Mouse (Mus musculus) embryonic facial prominence, embryonic 12.5 days (tissue): ENCODE measurements around the gene Apoc1. TPM values are rescaled to one million over a fixed set of nuclear protein-coding genes. Genes with fewer than 3 reads are reported as not detected.
A peak's percentile ranks its signal among the peaks of the same experiment; 100 is the strongest.

Experiments used
- ATAC-seq: fragments of 200-750 bp; cut with Nextera tagmentation; 2 replicates; pipeline ENCODE4 v1.8.0; 2017; ENCODE audit not compliant: insufficient number of reproducible peaks, insufficient read depth, low FRiP score, low TSS enrichment
- H3K27ac ChIP-seq: fragments of 300-500 bp; sonication (generic); 2 replicates; pipeline ENCODE4 v1.5.1; 2016; ENCODE audit warnings: mild to moderate bottlenecking
- H3K27me3 ChIP-seq: fragments of 300-500 bp; sonication (generic); 2 replicates; pipeline ENCODE4 v1.6.1; 2016; ENCODE audit warnings: mild to moderate bottlenecking, moderate library complexity
- H3K36me3 ChIP-seq: fragments of 300-500 bp; sonication (generic); 2 replicates; pipeline ENCODE4 v1.6.1; 2016; ENCODE audit warnings: mild to moderate bottlenecking
- H3K4me1 ChIP-seq: fragments of 300-500 bp; sonication (generic); 2 replicates; pipeline ENCODE4 v1.6.1; 2016
- H3K4me2 ChIP-seq: fragments of 300-500 bp; sonication (generic); replicated peaks from 2 replicates; pipeline ENCODE4 v1.6.1; 2016; ENCODE audit warnings: mild to moderate bottlenecking, moderate library complexity
- H3K4me3 ChIP-seq: fragments of 300-500 bp; sonication (generic); 2 replicates; pipeline ENCODE4 v1.5.1; 2016; ENCODE audit warnings: mild to moderate bottlenecking
- H3K9ac ChIP-seq: fragments of 300-500 bp; sonication (generic); 2 replicates; pipeline ENCODE4 v1.6.1; 2016; ENCODE audit warnings: mild to moderate bottlenecking, moderate library complexity
- H3K9me3 ChIP-seq: fragments of 300-500 bp; sonication (generic); 2 replicates; pipeline ENCODE4 v1.6.1; 2016; ENCODE audit warnings: mild to moderate bottlenecking, moderate library complexity
- WGBS: fragments of 180-500 bp; shearing (Covaris S2); methylation state at CpG from one replicate; pipeline ENCODE4 v1.1.7; 2016; 5-methylcytosine and 5-hydroxymethylcytosine counted together
- polyA plus RNA-seq: library from polyadenylated mRNA; unstranded; fragments of >200 nt; fragmentation: Nextera tagmentation; extraction: Ambion mirVana; gene quantifications from 2 replicates; pipeline ENCODE4 v1.2.1, GENCODE M21; 2016

Gene Apoc1
- 6.1 and 6.4 TPM in 2 replicates for polyA plus RNA-seq

DNA sequence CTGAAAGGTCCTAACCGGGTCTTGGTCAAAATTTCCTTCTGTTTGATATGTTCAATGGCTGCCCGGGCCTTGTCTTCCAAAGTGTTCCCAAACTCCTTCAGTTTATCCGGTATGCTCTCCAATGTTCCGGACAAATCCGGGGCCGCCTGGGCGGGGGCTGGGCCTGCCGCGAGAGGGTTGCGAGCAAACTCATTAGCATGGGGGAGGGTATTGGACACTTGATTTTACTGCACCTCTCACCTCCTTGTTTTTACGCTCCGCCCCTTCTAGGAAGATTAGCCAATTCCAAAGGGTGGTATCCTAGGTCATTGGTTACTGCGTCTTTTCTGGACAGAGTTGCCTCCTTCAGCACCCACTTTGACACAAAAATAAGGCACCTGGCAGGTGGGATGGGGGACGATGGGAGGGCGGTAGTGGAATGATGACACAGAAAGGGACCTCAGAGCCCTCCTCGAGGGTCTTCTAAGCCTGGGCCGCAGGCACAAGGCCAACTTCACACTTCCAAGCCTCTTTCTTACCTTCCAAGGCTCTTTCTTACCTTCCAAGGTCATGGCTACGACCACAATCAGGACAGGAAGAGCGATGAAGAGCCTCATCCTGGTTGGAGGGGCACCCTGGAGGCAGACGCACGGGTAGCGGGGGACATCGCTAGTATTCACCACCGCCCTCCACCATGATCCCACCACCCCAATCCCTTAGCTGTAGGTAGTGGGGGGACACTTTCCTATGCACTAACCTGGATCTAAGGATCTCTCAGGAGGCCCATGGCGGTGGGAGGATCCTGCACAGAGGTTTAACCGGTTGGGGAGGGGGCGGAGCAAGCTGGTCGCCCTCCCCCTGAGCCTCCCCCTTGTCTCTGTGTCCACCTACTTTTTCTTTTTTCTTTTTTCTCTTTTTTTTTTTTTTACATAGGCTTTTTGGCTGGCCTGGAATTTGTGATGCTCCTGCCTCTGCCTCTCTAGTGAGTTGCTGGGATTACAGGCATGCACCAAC, at the start of gene Apoc1:
Apoc1 (minus strand) TSS at position 788 of the 993 bp plus-strand sequence.
- Histone ChIP-seq H3K9me3 (peaks cover 6% of the 10 kb centered on the region; the same call in 1 of the 2 replicates), H3K36me3 (peaks cover 12% of the 10 kb centered on the region), H3K4me1 (peaks cover 5% of the 10 kb centered on the region; the same call in 1 of the 2 replicates), H3K4me3 (no peak within 1 kb of the TSS), H3K27ac (no peak within 1 kb of the TSS), H3K4me2 (no peak within 1 kb of the TSS), H3K27me3 (no peaks in the 10 kb centered on the region), H3K9ac (0 out of 2 replicates have a peak within 1 kb of the TSS, but pooled peaks have one; percentile 19)
- ATAC-seq: no peak
- WGBS: 50% methylated on average over 28 of the region's 28 CpGs

DNA sequence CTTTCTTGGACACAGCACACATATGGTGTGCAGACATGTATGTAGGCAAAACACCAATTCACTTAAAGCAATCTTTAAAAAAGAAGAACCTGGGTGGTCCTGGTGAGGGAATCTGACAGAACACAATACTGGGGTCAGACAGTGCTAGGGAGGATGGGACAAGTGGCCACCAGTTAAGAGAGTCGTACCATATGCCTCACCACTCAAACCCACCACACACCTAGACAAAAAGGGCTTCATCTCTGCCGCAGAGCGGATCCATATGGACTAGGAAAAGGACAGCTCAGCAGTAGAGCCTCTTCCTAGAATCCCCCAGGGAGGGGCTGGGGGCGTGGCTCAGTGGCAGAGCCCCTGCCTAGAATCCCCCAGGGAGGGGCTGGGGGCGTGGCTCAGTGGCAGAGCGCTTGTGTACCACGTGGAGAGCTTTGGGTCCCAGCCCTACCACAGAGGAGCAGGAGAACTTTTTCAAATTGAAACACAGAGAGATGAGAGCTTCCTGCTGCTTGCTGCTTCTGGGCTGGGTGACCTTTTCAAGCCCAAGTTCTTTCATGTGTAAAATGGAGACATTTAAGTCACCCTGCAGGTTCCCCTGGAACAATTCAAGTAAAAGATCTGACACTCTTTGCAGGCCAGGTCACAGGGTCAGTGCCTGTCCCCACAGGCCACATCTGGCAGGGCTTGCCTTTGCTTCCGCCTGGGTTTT, 49.0 kb upstream of the Apoc1 start:
- no peak overlapping the region for H3K4me3 ChIP-seq
- no peaks in the 10 kb centered on the region for H3K9me3 ChIP-seq
- H3K27ac ChIP-seq: peak overlapping the region; percentile 67
- 13% methylated on average over 8 of the region's 8 CpGs for WGBS
- H3K4me1 ChIP-seq: peaks cover 22% of the 10 kb centered on the region
- H3K9ac ChIP-seq: no peak overlapping the region
- peaks cover 41% of the 10 kb centered on the region for H3K36me3 ChIP-seq
- no peak for ATAC-seq
- no peak overlapping the region for H3K4me2 ChIP-seq
- H3K27me3 ChIP-seq: no peaks in the 10 kb centered on the region

DNA sequence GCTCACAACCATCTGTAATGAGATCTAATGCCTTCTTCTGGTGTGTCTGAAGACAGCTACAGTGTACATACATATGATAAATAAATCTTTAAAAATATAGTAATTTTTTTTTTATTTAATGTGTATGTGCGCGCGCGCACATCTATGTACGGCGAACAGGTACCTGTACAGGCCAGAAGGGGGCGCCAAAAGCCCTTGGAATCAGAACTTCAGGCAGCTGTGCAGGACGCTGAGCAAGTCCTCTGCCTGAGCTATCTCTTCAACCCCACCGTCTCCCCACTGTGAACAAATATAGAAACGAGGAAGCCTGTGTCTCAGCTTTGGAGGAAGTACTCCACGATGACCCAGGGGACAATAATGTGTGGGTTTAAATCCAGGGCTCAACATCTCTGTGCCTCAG, 47.8 kb upstream of the Apoc1 start:
- no peak overlapping the region for H3K4me2 ChIP-seq
- H3K4me1 ChIP-seq: peaks cover 19% of the 10 kb centered on the region
- H3K36me3 ChIP-seq: peaks cover 51% of the 10 kb centered on the region
- no peaks in the 10 kb centered on the region for H3K9me3 ChIP-seq
- WGBS: 92% methylated on average over 11 of the region's 11 CpGs
- no peak for ATAC-seq
- no peak overlapping the region for H3K9ac ChIP-seq
- no peak overlapping the region for H3K4me3 ChIP-seq
- H3K27ac ChIP-seq: no peak overlapping the region
- no peaks in the 10 kb centered on the region for H3K27me3 ChIP-seq

DNA sequence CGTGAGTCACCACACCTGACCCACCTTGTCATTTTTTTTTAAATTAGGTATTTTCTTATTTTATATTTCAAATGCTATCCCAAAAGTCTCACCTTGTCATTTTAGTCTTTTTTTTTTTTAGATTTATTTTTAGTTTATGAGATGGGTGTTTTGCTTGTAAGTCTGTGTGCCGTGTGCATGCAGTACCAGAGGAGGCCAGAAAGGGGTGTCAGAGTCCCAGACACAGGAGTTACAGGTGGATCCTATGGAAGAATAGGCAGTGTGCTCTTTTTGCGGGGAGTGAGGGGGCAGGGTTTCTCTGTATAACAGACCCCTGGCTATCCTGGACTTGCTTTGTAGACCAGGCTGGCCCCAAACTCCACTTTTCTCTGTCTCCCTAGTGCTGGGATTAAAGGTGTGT, 46.3 kb upstream of the Apoc1 start:
- no peak overlapping the region for H3K9ac ChIP-seq
- WGBS: 91% methylated on average over 3 of the region's 3 CpGs
- no peaks in the 10 kb centered on the region for H3K9me3 ChIP-seq
- no peak overlapping the region for H3K4me2 ChIP-seq
- H3K27ac ChIP-seq: no peak overlapping the region
- no peak for ATAC-seq
- peaks cover 62% of the 10 kb centered on the region for H3K36me3 ChIP-seq
- no peaks in the 10 kb centered on the region for H3K27me3 ChIP-seq
- peaks cover 15% of the 10 kb centered on the region for H3K4me1 ChIP-seq
- H3K4me3 ChIP-seq: no peak overlapping the region

DNA sequence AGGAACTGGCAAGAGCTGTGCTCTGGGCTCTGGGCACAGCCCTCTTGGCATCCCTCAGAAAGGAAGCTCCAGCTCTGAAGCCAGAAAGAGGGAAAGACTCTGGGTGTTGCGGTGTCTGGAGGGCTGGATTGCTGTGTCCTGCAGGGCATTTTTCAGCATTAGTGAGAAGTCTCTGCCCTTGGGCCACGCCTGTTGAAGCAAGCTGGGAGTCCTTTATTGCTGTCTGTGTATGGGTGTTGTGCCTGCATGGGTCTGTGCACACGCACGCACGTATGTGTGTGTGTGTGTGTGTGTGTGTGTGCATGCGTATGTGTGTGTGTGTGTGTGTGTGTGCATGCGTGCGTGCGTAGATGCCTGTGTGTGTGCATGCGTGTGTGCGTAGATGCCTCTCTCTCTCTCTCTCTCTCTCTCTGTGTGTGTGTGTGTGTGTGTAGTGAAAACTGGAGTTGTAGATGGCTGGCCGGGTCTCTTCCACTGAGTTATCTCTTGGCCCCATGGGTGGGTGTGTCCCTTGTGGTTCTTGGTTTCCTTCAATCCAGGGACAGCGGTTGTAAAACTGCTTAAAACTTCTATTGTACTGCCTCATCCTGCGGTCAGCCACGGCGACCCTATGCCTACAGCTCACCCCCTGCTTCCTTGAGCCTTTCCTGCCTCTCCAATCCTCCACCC, 44.1 kb upstream of the Apoc1 start:
- peaks cover 74% of the 10 kb centered on the region for H3K36me3 ChIP-seq
- peaks cover 5% of the 10 kb centered on the region for H3K4me1 ChIP-seq
- no peak overlapping the region for H3K4me3 ChIP-seq
- no peaks in the 10 kb centered on the region for H3K9me3 ChIP-seq
- no peaks in the 10 kb centered on the region for H3K27me3 ChIP-seq
- no peak overlapping the region for H3K4me2 ChIP-seq
- ATAC-seq: no peak
- H3K27ac ChIP-seq: no peak overlapping the region
- no peak overlapping the region for H3K9ac ChIP-seq
- whole genome bisulfite sequencing: 90% methylated on average over 14 of the region's 16 CpGs

DNA sequence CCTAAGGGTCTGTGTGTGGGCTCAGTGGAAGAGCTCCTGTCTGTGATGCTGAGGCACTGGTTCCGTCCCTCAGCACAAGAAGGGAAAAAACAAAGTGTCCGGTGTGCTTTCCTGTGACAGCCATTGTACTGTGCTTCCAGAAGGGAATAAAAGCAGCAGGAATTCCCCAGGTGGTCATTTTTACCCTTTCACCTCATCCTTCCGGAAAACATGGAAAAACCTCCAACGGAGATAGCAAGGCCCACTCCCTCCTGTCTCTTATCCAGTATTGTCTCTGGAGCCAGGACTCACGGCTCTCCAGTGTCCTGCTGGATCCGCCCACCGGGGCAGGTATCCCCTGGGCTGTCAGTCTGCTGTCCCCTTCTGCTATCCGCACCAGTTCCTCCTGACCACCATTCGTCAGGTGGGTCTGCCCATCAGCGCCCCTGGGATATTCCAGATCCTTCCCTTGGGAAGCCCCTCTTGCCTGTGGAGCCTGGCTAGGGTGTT, 41.8 kb upstream of the Apoc1 start:
- Histone ChIP-seq H3K36me3 (peaks cover 85% of the 10 kb centered on the region), H3K4me2 (no peak overlapping the region), H3K27ac (no peak overlapping the region), H3K4me1 (no peaks in the 10 kb centered on the region), H3K9ac (no peak overlapping the region), H3K27me3 (no peaks in the 10 kb centered on the region), H3K9me3 (no peaks in the 10 kb centered on the region), H3K4me3 (no peak overlapping the region)
- no peak for ATAC-seq
- 89% methylated on average over 10 of the region's 10 CpGs for WGBS

DNA sequence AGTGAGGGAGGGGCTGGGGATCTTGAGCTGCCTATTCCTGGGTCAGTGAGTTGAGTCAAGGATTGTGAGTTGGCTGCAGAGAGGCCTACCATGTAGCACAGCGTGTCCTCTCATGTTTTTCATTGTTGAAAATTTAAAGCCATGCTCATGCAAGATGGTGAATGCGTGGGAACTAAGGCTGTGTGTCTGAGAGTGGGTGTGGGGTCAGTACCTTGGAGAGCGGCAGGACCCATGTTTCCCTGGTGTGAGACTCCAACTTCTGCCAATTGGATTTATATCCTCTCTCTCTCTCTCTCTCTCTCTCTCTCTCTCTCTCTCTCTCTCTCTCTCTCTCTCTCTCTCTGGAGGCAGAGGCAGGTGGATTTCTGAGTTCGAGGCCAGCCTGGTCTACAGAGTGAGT, 34.1 kb upstream of the Apoc1 start:
- peaks cover 90% of the 10 kb centered on the region for H3K36me3 ChIP-seq
- no peaks in the 10 kb centered on the region for H3K4me1 ChIP-seq
- 0 out of 2 replicates have a peak, but pooled peaks cover 3% of the 10 kb centered on the region for H3K9me3 ChIP-seq
- H3K9ac ChIP-seq: no peak overlapping the region
- ATAC-seq: no peak
- no peak overlapping the region for H3K4me2 ChIP-seq
- no peaks in the 10 kb centered on the region for H3K27me3 ChIP-seq
- no peak overlapping the region for H3K4me3 ChIP-seq
- 92% methylated on average over 3 of the region's 4 CpGs for WGBS
- no peak overlapping the region for H3K27ac ChIP-seq

DNA sequence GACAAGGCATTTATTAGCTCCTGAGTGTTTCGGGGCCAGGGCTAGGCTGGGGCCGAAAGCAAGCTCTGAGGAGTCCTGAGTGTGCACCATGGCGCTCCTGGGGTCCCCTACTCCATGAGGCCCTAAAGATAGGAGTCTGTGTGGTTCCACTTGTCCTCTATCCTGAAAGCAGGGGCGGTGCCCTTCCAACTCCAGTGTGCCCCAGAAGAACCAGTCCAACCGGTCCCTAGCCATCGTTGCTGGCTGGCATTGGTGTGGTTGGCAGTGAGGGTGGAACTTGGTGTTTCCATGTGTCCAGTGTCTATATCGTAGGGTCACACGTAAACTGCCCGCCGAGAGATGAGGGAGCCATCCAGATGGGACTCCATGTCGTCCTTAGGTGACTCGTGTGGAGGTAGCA, 31.7 kb upstream of the Apoc1 start:
- Histone ChIP-seq H3K36me3 (peaks cover 89% of the 10 kb centered on the region), H3K27me3 (no peaks in the 10 kb centered on the region), H3K4me1 (no peaks in the 10 kb centered on the region), H3K4me2 (no peak overlapping the region), H3K27ac (no peak overlapping the region), H3K9ac (no peak overlapping the region), H3K4me3 (no peak overlapping the region), H3K9me3 (peaks cover 15% of the 10 kb centered on the region)
- 88% methylated on average over 12 of the region's 12 CpGs for WGBS
- no peak for ATAC-seq

DNA sequence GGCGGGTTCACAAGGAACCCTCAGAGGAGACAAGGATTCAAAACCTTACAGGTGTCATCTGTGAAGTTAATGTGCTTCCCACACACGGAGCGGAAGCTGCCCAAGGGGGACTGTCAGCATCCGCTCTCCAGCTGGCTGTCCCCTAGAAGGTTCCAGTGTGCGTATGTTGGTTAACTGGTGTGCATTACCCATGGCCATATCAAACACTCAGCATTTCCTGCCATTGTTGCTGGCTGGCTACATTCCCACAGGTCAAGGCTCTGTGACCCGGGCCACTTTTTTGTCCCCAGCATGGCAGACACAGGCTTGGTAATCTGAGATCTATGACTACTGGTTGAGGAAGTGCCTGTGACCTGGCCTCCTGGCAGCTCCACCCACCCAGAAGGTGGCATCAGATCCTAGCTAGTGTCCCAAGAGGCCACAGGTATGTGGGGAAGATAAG, 30.3 kb upstream of the Apoc1 start:
- H3K27me3 ChIP-seq: no peaks in the 10 kb centered on the region
- H3K9me3 ChIP-seq: peaks cover 15% of the 10 kb centered on the region
- no peak overlapping the region for H3K4me2 ChIP-seq
- H3K27ac ChIP-seq: no peak overlapping the region
- ATAC-seq: no peak
- 88% methylated on average over 6 of the region's 6 CpGs for WGBS
- no peak overlapping the region for H3K4me3 ChIP-seq
- no peak overlapping the region for H3K9ac ChIP-seq
- H3K36me3 ChIP-seq: peaks cover 81% of the 10 kb centered on the region
- H3K4me1 ChIP-seq: no peaks in the 10 kb centered on the region

DNA sequence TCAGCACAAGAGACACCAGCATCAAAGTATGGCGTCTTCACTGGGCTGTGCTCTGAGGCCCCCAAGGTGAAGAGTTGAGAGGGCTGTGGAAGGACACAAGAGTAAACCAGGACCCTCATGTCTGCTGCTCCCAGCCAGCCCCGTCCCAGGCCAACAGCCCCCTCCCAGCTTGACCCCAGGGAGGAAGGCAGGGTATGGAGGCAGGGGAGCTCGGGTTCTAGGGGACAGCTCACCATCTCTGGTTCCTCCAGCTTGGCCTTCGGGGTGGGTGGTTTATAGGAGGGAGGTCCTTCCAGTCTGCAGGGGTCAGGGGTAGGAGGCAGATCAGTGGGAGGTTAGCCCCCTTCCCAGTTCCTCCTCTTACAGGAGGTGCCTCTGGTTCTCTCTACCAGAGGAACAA, 26.7 kb upstream of the Apoc1 start:
- no peaks in the 10 kb centered on the region for H3K27me3 ChIP-seq
- ATAC-seq: no peak
- H3K9ac ChIP-seq: no peak overlapping the region
- H3K4me3 ChIP-seq: no peak overlapping the region
- peaks cover 58% of the 10 kb centered on the region for H3K36me3 ChIP-seq
- peaks cover 12% of the 10 kb centered on the region; the same call in 1 of the 2 replicates for H3K4me1 ChIP-seq
- H3K4me2 ChIP-seq: no peak overlapping the region
- H3K9me3 ChIP-seq: peaks cover 15% of the 10 kb centered on the region
- H3K27ac ChIP-seq: no peak overlapping the region
- WGBS: 93% methylated on average over 4 of the region's 4 CpGs

DNA sequence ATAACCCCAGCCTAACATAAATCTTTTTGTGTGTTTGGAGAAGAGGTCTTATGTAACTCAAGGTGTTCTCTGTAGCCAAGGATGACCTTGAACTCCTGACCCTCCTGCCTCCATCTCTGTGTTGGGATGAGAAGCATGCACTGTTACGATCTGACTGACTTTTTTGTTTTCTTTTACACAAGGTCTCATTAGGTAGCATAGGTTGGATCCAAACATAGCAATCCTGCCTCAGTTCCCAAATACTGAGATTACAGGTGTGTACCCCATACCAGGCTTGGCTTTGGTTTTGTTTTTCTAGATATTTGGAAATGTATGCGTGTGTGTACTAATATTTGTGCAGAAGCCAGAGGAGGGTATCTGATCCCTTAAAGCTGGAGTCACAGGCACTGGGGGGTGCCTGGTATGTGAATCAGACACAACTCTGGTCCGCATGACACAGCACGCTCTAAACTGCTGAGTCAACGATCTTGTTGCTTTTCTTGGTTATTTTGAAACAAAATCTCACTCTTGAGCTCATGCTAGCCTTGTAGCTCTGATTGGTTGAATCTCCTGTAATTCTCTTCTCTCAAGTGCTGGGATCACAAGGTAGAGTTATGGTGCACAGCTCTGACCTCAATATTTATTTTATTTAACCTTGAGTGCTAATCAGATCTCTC, 26.0 kb upstream of the Apoc1 start:
- no peak overlapping the region for H3K27ac ChIP-seq

More for the DNA sequence above, 26.0 kb upstream of the Apoc1 start:
- no peak for ATAC-seq
- no peaks in the 10 kb centered on the region for H3K27me3 ChIP-seq
- peaks cover 15% of the 10 kb centered on the region for H3K9me3 ChIP-seq
- no peak overlapping the region for H3K9ac ChIP-seq
- peaks cover 50% of the 10 kb centered on the region for H3K36me3 ChIP-seq
- no peak overlapping the region for H3K4me2 ChIP-seq
- H3K4me3 ChIP-seq: no peak overlapping the region
- H3K4me1 ChIP-seq: peaks cover 15% of the 10 kb centered on the region; the same call in 1 of the 2 replicates
- 89% methylated on average over 5 of the region's 5 CpGs for WGBS
